In the genomic region with DNA sequence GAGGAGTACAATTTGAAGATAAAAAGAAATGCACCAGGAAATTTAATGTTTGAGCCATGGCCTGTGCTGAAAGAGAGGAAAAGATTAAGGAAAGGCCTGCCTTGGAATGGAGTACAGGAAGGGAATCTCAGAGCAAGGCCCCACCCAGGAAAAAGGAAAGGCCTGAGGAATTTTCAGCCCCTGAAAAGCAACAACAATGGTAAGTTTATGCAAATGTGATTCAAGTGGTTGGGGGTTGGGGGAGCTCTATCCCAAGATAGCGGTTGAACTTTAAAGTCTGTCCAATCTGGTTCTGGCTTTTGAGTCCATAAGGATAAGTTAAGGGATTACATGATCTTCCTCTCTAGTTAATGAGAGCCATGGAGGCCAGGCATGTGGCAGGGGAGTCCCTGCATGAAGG, we compare ENCODE assay signal across 21 mouse cellular contexts. TPM values are rescaled to one million over a fixed set of nuclear protein-coding genes. Genes with fewer than 3 reads are reported as not detected.
DNase-seq lines count a peak whose midpoint lies in the region; ATAC-seq and TF ChIP-seq lines count a peak whose summit lies in the region.
"Had no signal": no experiment of that assay in that cellular context is flagged by ENCODE, and none has a peak within 500 bp of the region (broad histone marks: within the 10 kb centered on the region; RNA-seq: fewer than 3 reads in every experiment).

No protein-coding gene starts in this region.

- H3K27ac ChIP-seq in forebrain, embryonic 10.5 days: no peak overlapping the region
- H3K27ac ChIP-seq in forebrain, embryonic 14.5 days (ENCODE audit: low read depth, low read length): no peak overlapping the region
- H3K27ac ChIP-seq in lung, embryonic 14.5 days (ENCODE audit: low read depth): no peak overlapping the region
- no peak overlapping the region for H3K27ac ChIP-seq in testis, adult 2 months (ENCODE audit: control insufficient read depth, insufficient read depth, low read depth, low read length)
- H3K27ac ChIP-seq: embryonic facial prominence, embryonic 13.5 days; forebrain, embryonic 13.5 days; heart, adult 2 months; heart, embryonic 15.5 days; hindbrain, embryonic 15.5 days had no signal

- DNase-seq in forebrain, embryonic 10.5 days (ENCODE audit: extremely low spot score, low spot score): peak; percentile 6
- no peak for DNase-seq in forebrain, embryonic 14.5 days (ENCODE audit: low spot score)
- peak; percentile 4 for DNase-seq in lung, embryonic 14.5 days
- DNase-seq in lung, postnatal 4 days: no peak
- DNase-seq in testis, postnatal 10 days (ENCODE audit: low spot score): no peak
- no peak for DNase-seq in left cerebral cortex, adult 18-20 months (ENCODE audit: low spot score in 2 of 2)
- DNase-seq: adrenal gland, postnatal 14 days; B cell, adult 2 months; cerebellum, adult 11-12 months; cerebellum, adult 9-10 months; cerebellum, postnatal 25 days; gastrocnemius, postnatal 10 days; heart, adult 2 months; heart, postnatal 36 days had no signal

- WGBS in forebrain, embryonic 10.5 days: 80% methylated on average over 1 of the region's 1 CpGs
- 78% methylated on average over 1 of the region's 1 CpGs for WGBS in forebrain, embryonic 14.5 days
- WGBS in lung, embryonic 14.5 days: 72% methylated on average over 1 of the region's 1 CpGs

- H3K9ac ChIP-seq in forebrain, embryonic 14.5 days (ENCODE audit: low read length): no peak overlapping the region
- no peak overlapping the region for H3K9ac ChIP-seq in lung, embryonic 14.5 days
- H3K9ac ChIP-seq: embryonic facial prominence, embryonic 13.5 days; forebrain, embryonic 13.5 days; heart, embryonic 15.5 days; hindbrain, embryonic 15.5 days had no signal

- no peaks in the 10 kb centered on the region for H3K9me3 ChIP-seq in forebrain, embryonic 10.5 days
- H3K9me3 ChIP-seq in forebrain, embryonic 14.5 days (replicated peaks; ENCODE audit: control insufficient read depth, low read length): no peaks in the 10 kb centered on the region
- H3K9me3 ChIP-seq in lung, embryonic 14.5 days (ENCODE audit: low read depth, low read length): no peaks in the 10 kb centered on the region
- H3K9me3 ChIP-seq: embryonic facial prominence, embryonic 13.5 days; forebrain, embryonic 13.5 days; heart, embryonic 15.5 days; hindbrain, embryonic 15.5 days had no signal

- H3K27me3 ChIP-seq in forebrain, embryonic 10.5 days (ENCODE audit: poor library complexity, severe bottlenecking): no peaks in the 10 kb centered on the region
- no peaks in the 10 kb centered on the region for H3K27me3 ChIP-seq in forebrain, embryonic 14.5 days (replicated peaks; ENCODE audit: control insufficient read depth, insufficient read depth, low read length)
- H3K27me3 ChIP-seq in lung, embryonic 14.5 days (ENCODE audit: insufficient read depth, low read length): no peaks in the 10 kb centered on the region
- no peaks in the 10 kb centered on the region for H3K27me3 ChIP-seq in testis, adult 2 months (ENCODE audit: control insufficient read depth, insufficient read depth, low read length)
- H3K27me3 ChIP-seq: embryonic facial prominence, embryonic 13.5 days; forebrain, embryonic 13.5 days; heart, embryonic 15.5 days; hindbrain, embryonic 15.5 days had no signal

- no peaks in the 10 kb centered on the region for H3K4me1 ChIP-seq in forebrain, embryonic 10.5 days
- H3K4me1 ChIP-seq in forebrain, embryonic 14.5 days (ENCODE audit: control insufficient read depth, insufficient read depth, low read length): no peaks in the 10 kb centered on the region
- peaks cover 4% of the 10 kb centered on the region; the same call in 1 of the 2 replicates for H3K4me1 ChIP-seq in lung, embryonic 14.5 days (ENCODE audit: insufficient read depth)
- H3K4me1 ChIP-seq in testis, adult 2 months (ENCODE audit: control insufficient read depth, insufficient read depth, low read length): no peaks in the 10 kb centered on the region
- H3K4me1 ChIP-seq: embryonic facial prominence, embryonic 13.5 days; forebrain, embryonic 13.5 days; heart, embryonic 15.5 days; hindbrain, embryonic 15.5 days had no signal

- TF ChIP-seq POLR2A in testis, adult 2 months (IDR thresholded peaks at IDR 0.05; ENCODE audit: control insufficient read depth, low read depth, low read length): no peak

- H3K4me3 ChIP-seq in forebrain, embryonic 10.5 days: no peak overlapping the region
- H3K4me3 ChIP-seq in forebrain, embryonic 14.5 days (ENCODE audit: low read depth, low read length): no peak overlapping the region
- no peak overlapping the region for H3K4me3 ChIP-seq in lung, embryonic 14.5 days (ENCODE audit: low read depth, low read length)
- peak overlapping the region; percentile 17; the same call in 1 of the 2 replicates for H3K4me3 ChIP-seq in testis, adult 2 months (ENCODE audit: control insufficient read depth, low read depth, low read length)
- H3K4me3 ChIP-seq: embryonic facial prominence, embryonic 13.5 days; forebrain, embryonic 13.5 days; heart, adult 2 months; heart, embryonic 15.5 days; hindbrain, embryonic 15.5 days had no signal

- no peak overlapping the region for H3K4me2 ChIP-seq in forebrain, embryonic 14.5 days (ENCODE audit: low read length)
- H3K4me2 ChIP-seq in lung, embryonic 14.5 days: no peak overlapping the region
- H3K4me2 ChIP-seq: embryonic facial prominence, embryonic 13.5 days; forebrain, embryonic 13.5 days; heart, embryonic 11.5 days; heart, embryonic 15.5 days; hindbrain, embryonic 15.5 days had no signal

- H3K36me3 ChIP-seq in forebrain, embryonic 10.5 days (replicated peaks): no peaks in the 10 kb centered on the region
- H3K36me3 ChIP-seq in forebrain, embryonic 14.5 days (ENCODE audit: control insufficient read depth, insufficient read depth, low read length): no peaks in the 10 kb centered on the region
- no peaks in the 10 kb centered on the region for H3K36me3 ChIP-seq in lung, embryonic 14.5 days (ENCODE audit: insufficient read depth)
- no peaks in the 10 kb centered on the region for H3K36me3 ChIP-seq in testis, adult 2 months (ENCODE audit: control insufficient read depth, insufficient read depth, low read length)
- H3K36me3 ChIP-seq: embryonic facial prominence, embryonic 13.5 days; heart, embryonic 15.5 days; hindbrain, embryonic 15.5 days had no signal

- no peak for TF ChIP-seq CTCF in lung, embryonic 14.5 days (IDR thresholded peaks at IDR 0.05; ENCODE audit: low read depth)
- no peak for TF ChIP-seq CTCF in testis, adult 2 months (IDR thresholded peaks at IDR 0.05; ENCODE audit: control insufficient read depth, insufficient read depth, insufficient replicate concordance, low read depth, low read length)

- ATAC-seq in forebrain, embryonic 14.5 days: no peak
- ATAC-seq in lung, embryonic 14.5 days (ENCODE audit: insufficient read depth): no peak
- ATAC-seq: CD4-positive, CD25-positive, alpha-beta regulatory T cell, adult 4 months; forebrain, embryonic 13.5 days had no signal

RNA-seq across cellular contexts. Expression of a gene that starts 49.5 kb away (rescaled TPM):
- 9.2 and 9.8 TPM in 2 replicates for polyA plus RNA-seq in forebrain, embryonic 10.5 days (2016; fragmentation: Nextera tagmentation; extraction: Ambion mirVana)
- 33.3 and 48.9 TPM in 2 replicates for polyA plus RNA-seq in forebrain, embryonic 14.5 days (2014; fragmentation: Nextera tagmentation; extraction: Ambion mirVana)
- 8.3 and 8.8 TPM in 2 replicates for polyA plus RNA-seq in lung, embryonic 14.5 days (2014; fragmentation: Nextera tagmentation; extraction: Ambion mirVana)
- polyA plus RNA-seq in testis, adult 2 months (2012; rRNA removed): 1.4 and 1.5 TPM in 2 replicates
- 10 to 100 TPM; 26.3 to 31.0 TPM for total RNA-seq in left cerebral cortex, adult 18-20 months (2021)

Comparison
In these comparisons a context has a peak if more than half of its experiments do, and no peak if none do; other contexts are left out.
1. DNase-seq: peak in forebrain, embryonic 10.5 days (single experiment) and lung, embryonic 14.5 days (single experiment); none in forebrain, embryonic 14.5 days (single experiment), lung, postnatal 4 days (0 of 2), testis, postnatal 10 days (single experiment) and left cerebral cortex, adult 18-20 months (0 of 2).